Mouse (Mus musculus) heart, postnatal 0 days (tissue): ENCODE measurements around the gene Dnah17. TPM values are rescaled to one million over a fixed set of nuclear protein-coding genes. Genes with fewer than 3 reads are reported as not detected.

ENCODE experiments used
- ATAC-seq: fragments of 200-750 bp; cut with Nextera tagmentation; 2 replicates; pipeline ENCODE4 v1.8.0; 2017; ENCODE audit warnings: low read depth, moderate number of reproducible peaks, moderate library complexity; ENCODE audit not compliant: insufficient read depth
- DNase-seq: peaks from one replicate; pipeline ENCODE4 v3.0.0-alpha.2; 2016; ENCODE audit warnings: low spot score
- H3K27ac ChIP-seq: fragments of 300-500 bp; sonication (generic); 2 replicates; pipeline ENCODE4 v1.5.1; 2014; ENCODE audit warnings: low read depth, mild to moderate bottlenecking
- H3K27me3 ChIP-seq: fragments of 300-500 bp; sonication (generic); 2 replicates; pipeline ENCODE4 v1.6.1; 2014; ENCODE audit warnings: low read length, mixed read lengths; ENCODE audit not compliant: control insufficient read depth, insufficient read depth
- H3K36me3 ChIP-seq: fragments of 300-500 bp; sonication (generic); replicated peaks from 2 replicates; pipeline ENCODE4 v1.6.1; 2014; ENCODE audit warnings: low read length, mixed read lengths; ENCODE audit not compliant: control insufficient read depth, insufficient read depth
- H3K4me1 ChIP-seq: fragments of 300-500 bp; sonication (generic); 2 replicates; pipeline ENCODE4 v1.6.1; 2014; ENCODE audit warnings: antibody characterized with exemption; ENCODE audit not compliant: control insufficient read depth, insufficient read depth
- H3K4me2 ChIP-seq: fragments of 300-500 bp; sonication (generic); 2 replicates; pipeline ENCODE4 v1.6.1; 2014; ENCODE audit warnings: low read depth, mild to moderate bottlenecking, low read length, moderate library complexity
- H3K4me3 ChIP-seq: fragments of 300-500 bp; sonication (generic); 2 replicates; pipeline ENCODE4 v1.5.1; 2014; ENCODE audit warnings: low read depth, low read length
- H3K9ac ChIP-seq: fragments of 300-500 bp; sonication (generic); replicated peaks from 2 replicates; pipeline ENCODE4 v1.6.1; 2014; ENCODE audit warnings: low read depth, low read length, mixed read lengths
- H3K9me3 ChIP-seq: fragments of 300-500 bp; sonication (generic); replicated peaks from 2 replicates; pipeline ENCODE4 v1.6.1; 2016; ENCODE audit warnings: low read length; ENCODE audit not compliant: control insufficient read depth
- CTCF ChIP-seq: IDR thresholded peaks from 2 replicates; pipeline ENCODE4 v1.5.1; 2016; ENCODE audit warnings: antibody characterized with exemption, control low read depth, low read depth
- EP300 ChIP-seq: IDR thresholded peaks from 2 replicates; pipeline ENCODE4 v1.6.1; 2016; ENCODE audit warnings: antibody characterized with exemption, low read depth
- WGBS: fragments of 180-500 bp; shearing (Covaris S2); extraction: QIAGEN DNeasy Blood & Tissue Kit; methylation state at CpG from one replicate; pipeline ENCODE4 v1.1.7; 2014; 5-methylcytosine and 5-hydroxymethylcytosine counted together
- polyA plus RNA-seq: library from polyadenylated mRNA; unstranded; fragments of >200 nt; fragmentation: Nextera tagmentation; extraction: Ambion mirVana; gene quantifications from 2 replicates; pipeline ENCODE4 v1.2.1, GENCODE M21; 2015
- total RNA-seq: library from RNA; depleted of rRNA; stranded (reverse); fragments of >200 nt; gene quantifications from 2 replicates; pipeline ENCODE4 v1.2.3, GENCODE M21; 2014; ENCODE audit warnings: low replicate concordance

Dnah17 gene
- total and polyA plus RNA-seq, 2 experiments from 2014 or later: 0.04 TPM; not detected in 1

GRCm38 (mm10) chr11:117994250-117995057 is 136.0 kb downstream of the Dnah17 start:
- peak; percentile 77 for DNase-seq
- peak; percentile 61; the same call in 1 of the 2 replicates for ATAC-seq
- H3K36me3 ChIP-seq: no peaks in the 10 kb centered on the region
- no peak for TF ChIP-seq EP300
- no peak for TF ChIP-seq CTCF
- H3K9me3 ChIP-seq: no peaks in the 10 kb centered on the region
- H3K4me1 ChIP-seq: peaks cover 48% of the 10 kb centered on the region
- 37% methylated on average over 9 of the region's 9 CpGs for WGBS
- H3K27ac ChIP-seq: peak overlapping the region; percentile 74
- H3K4me2 ChIP-seq: 0 out of 2 replicates have a peak overlapping the region, but pooled peaks have one; percentile 38
- peak overlapping the region; percentile 52; the same call in 1 of the 2 replicates for H3K9ac ChIP-seq
- H3K4me3 ChIP-seq: no peak overlapping the region
- H3K27me3 ChIP-seq: no peaks in the 10 kb centered on the region

GRCm38 (mm10) chr11:117993190-117994175 is 137.0 kb downstream of the Dnah17 start:
- TF ChIP-seq EP300: no peak
- no peak for TF ChIP-seq CTCF
- WGBS: 63% methylated on average over 14 of the region's 14 CpGs
- ATAC-seq (no peak), DNase-seq (no peak)
- Histone ChIP-seq H3K9me3 (no peaks in the 10 kb centered on the region), H3K4me1 (peaks cover 45% of the 10 kb centered on the region), H3K9ac (peak overlapping the region; percentile 52), H3K4me3 (no peak overlapping the region), H3K27ac (peak overlapping the region; percentile 74), H3K4me2 (0 out of 2 replicates have a peak overlapping the region, but pooled peaks have one; percentile 38), H3K36me3 (no peaks in the 10 kb centered on the region), H3K27me3 (no peaks in the 10 kb centered on the region)

- H3K27me3 ChIP-seq: no peaks in the 10 kb centered on the region
- ATAC-seq (no peak), DNase-seq (no peak)
- H3K9ac ChIP-seq: no peak overlapping the region
- no peak overlapping the region for H3K4me2 ChIP-seq
- WGBS: 54% methylated on average over 9 of the region's 9 CpGs
- no peaks in the 10 kb centered on the region for H3K9me3 ChIP-seq
- H3K4me3 ChIP-seq: no peak overlapping the region
- TF ChIP-seq EP300 (no peak), CTCF (no peak)
- H3K27ac ChIP-seq: peak overlapping the region; percentile 13
- H3K4me1 ChIP-seq: peaks cover 56% of the 10 kb centered on the region
- H3K36me3 ChIP-seq: no peaks in the 10 kb centered on the region
Measured at GRCm38 (mm10) chr11:117991502-117992470, 138.6 kb downstream of the Dnah17 start.

- H3K4me1 ChIP-seq: peaks cover 49% of the 10 kb centered on the region
- H3K9me3 ChIP-seq: no peaks in the 10 kb centered on the region
- no peaks in the 10 kb centered on the region for H3K27me3 ChIP-seq
- no peak for DNase-seq
- no peak overlapping the region for H3K4me2 ChIP-seq
- no peak for ATAC-seq
- WGBS: 26% methylated on average over 10 of the region's 10 CpGs
- TF ChIP-seq CTCF (peak; percentile 25; the same call in 1 of the 2 replicates), EP300 (no peak)
- H3K36me3 ChIP-seq: no peaks in the 10 kb centered on the region
- H3K9ac ChIP-seq: no peak overlapping the region
- H3K27ac ChIP-seq: no peak overlapping the region
- H3K4me3 ChIP-seq: no peak overlapping the region
Measured at GRCm38 (mm10) chr11:117989926-117990325, 140.5 kb downstream of the Dnah17 start.
